Comparison of ENCODE assay signal across 17 mouse cellular contexts in the genomic region with DNA sequence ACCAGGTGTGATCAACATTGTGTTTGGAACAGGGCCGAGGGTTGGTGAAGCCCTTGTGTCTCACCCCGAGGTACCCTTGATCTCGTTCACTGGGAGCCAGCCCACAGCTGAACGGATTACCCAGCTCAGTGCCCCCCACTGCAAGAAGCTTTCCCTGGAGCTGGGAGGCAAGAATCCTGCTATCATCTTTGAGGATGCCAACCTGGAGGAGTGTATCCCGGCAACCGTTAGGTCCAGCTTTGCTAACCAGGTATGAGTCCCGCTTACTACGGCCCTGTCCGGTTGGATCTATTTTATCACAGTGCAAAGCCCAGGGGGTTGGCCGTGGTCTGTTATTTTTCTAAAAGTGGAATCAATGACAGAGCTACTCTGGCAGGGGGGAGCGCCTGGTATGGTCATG. TPM values are rescaled to one million over a fixed set of nuclear protein-coding genes. Genes with fewer than 3 reads are reported as not detected.
"Had no signal": no experiment of that assay in that cellular context is flagged by ENCODE, and none has a peak within 500 bp of the region (broad histone marks: within the 10 kb centered on the region; RNA-seq: fewer than 3 reads in every experiment).

No protein-coding gene starts in this region.

- H3K27me3 ChIP-seq: neural tube, embryonic 12.5 days; neural tube, embryonic 13.5 days; neural tube, embryonic 15.5 days; stomach, embryonic 15.5 days had no signal

- H3K36me3 ChIP-seq: neural tube, embryonic 12.5 days; neural tube, embryonic 13.5 days; neural tube, embryonic 15.5 days; stomach, embryonic 15.5 days had no signal

- H3K4me1 ChIP-seq: neural tube, embryonic 12.5 days; neural tube, embryonic 13.5 days; neural tube, embryonic 15.5 days; stomach, embryonic 15.5 days had no signal

- DNase-seq: retina, postnatal 1 day; right cerebral cortex, adult 18-20 months; right cerebral cortex, postnatal 14 days; right cerebral cortex, postnatal 25 days; right cerebral cortex, postnatal 4 days; spleen, adult 18-20 months; thymus, adult 18-20 months; thymus, adult 2 months; thymus, postnatal 14 days; thymus, postnatal 25 days; thymus, postnatal 36 days; thymus, postnatal 4 days had no signal

- H3K27ac ChIP-seq: neural tube, embryonic 12.5 days; neural tube, embryonic 13.5 days; neural tube, embryonic 15.5 days; stomach, embryonic 15.5 days; stomach, postnatal 0 days had no signal

- H3K4me3 ChIP-seq: neural tube, embryonic 12.5 days; neural tube, embryonic 13.5 days; neural tube, embryonic 15.5 days; stomach, embryonic 15.5 days had no signal

RNA-seq across cellular contexts. Expression of gene Aldh8a1, which starts 12.0 kb away (rescaled TPM):
- polyA plus RNA-seq: neural tube, embryonic 13.5 days had no signal
